Mouse (Mus musculus): ENCODE measurements around the gene Nxt2.
"Not testable (repeated sequence)": the region's sequence is repeated elsewhere in the genome, so short reads cannot be mapped to it uniquely, and the experiment has no call there.

The Nxt2 gene

GRCm38 (mm10) chrX:142226542-142226941, at the start of gene Nxt2:
Nxt2 (plus strand) TSS chrX:142226770.
- no peak for DNase-seq (ENCODE audit: low read depth, low spot score)

DNA sequence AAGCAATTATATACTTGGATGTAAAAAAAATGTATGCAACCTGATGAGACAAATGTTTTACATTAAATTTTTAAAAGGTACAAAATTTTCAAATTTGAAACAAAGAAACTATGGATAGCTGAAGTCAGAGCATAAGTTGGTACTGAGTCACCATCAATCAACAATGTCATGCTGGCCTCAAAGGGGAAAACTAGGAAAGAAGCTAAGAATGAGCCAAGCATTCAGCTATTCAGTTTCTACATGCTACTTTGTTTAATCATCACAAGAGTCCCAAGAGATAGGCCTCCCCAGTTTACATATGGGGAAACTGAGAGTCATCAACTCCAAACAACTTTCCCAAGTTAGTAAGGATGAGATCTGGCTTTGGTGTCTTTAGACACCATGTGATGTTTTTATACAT, 49.6 kb upstream of the Nxt2 start:
- DNase-seq (ENCODE audit: low read depth, low spot score) = no peak

DNA sequence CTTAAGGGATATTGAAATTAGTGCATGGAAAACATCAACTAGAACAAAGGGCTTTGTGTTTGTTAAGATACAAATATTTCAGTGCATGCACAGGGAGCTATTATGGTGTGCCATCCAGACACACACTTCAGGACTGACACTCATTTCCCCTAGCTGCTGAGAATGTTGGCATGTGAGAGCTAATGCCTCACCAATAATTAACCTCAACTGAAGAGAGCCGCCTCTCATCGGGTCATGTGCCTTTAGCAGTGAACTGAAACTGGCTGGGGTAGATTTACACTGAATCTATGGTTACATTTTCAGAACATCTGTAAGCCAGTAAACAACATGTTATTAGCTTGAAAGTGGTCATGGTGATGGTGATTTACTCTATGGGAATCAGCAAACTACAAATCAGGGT, 44.5 kb upstream of the Nxt2 start:
- DNase-seq (ENCODE audit: low read depth, low spot score) = no peak

- peak; percentile 28 for DNase-seq (ENCODE audit: low read depth, low spot score)
Observed at GRCm38 (mm10) chrX:142189023-142189703, 37.4 kb upstream of the Nxt2 start.

- DNase-seq (ENCODE audit: low read depth, low spot score) = no peak
Observed at GRCm38 (mm10) chrX:142190355-142190754, 36.2 kb upstream of the Nxt2 start.

DNA sequence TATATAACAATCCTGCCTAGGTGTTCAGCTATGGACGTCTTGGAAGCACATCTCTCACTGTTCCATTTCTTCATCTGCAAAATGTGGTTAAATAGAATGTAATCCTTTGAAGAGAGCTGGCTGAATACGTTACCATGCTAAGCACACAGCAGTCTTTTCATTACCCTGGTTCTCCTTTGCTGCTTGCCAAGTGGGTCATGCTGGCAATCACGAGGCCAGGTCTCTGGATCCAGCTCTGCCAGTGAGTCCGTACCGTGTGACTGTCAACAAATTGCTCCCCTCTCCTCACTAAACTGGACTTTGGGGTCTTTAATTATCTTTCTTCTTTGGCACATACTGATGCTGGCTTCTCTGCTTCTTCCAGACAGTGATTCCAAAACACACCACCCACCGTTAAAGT, 32.1 kb upstream of the Nxt2 start:
- DNase-seq (ENCODE audit: low read depth, low spot score) = no peak

DNA sequence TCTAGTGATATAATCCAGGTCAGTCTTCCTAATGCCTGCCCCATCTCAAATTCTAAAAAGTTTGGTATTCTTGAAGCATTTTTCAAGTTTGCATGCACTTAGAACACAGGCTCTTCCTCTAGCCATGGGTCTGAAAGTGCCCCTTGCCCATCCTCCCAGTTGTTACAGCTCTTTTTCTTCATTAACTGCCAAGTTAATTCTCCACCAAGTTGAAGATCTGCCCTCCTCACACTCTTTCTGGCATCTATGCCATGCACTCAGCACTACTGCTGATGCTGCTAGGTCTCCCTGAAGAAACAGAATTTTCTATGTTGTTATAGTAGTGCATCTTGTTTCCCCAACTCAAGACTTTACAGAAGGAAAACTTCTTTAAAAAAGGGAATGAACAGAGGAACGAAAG, 31.0 kb upstream of the Nxt2 start:
- DNase-seq (ENCODE audit: low read depth, low spot score) = no peak

DNA sequence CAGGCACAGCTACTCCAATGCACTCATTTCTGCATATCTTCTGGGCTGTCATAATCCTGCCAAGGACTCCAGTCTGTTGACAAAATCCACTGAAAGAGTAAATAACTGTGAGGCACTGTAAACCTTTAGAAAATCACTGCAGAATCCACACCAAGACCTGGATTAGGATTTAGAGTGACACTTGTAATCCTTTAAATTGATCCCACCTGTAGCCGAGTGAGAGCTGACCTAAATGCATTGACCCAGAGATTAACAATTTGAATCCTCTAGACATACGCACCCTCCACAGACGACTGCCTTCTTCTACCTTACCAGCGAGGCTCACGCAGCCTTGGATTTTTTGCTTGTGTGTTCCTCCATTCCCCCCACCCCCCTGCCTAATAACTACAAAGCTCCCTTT, 29.7 kb upstream of the Nxt2 start, which contains the start of gene Gucy2f:
Gucy2f (minus strand) TSS at position 101 of the 400 bp plus-strand sequence.
- no peak for DNase-seq (ENCODE audit: low read depth, low spot score)

GRCm38 (mm10) chrX:142200295-142200694, 26.3 kb upstream of the Nxt2 start:
- DNase-seq (ENCODE audit: low read depth, low spot score) = peak; percentile 43

GRCm38 (mm10) chrX:142227398-142228054, 956 bp downstream of the Nxt2 start:
- peak; percentile 39 for DNase-seq (ENCODE audit: low read depth, low spot score)

GRCm38 (mm10) chrX:142228055-142228768, 1.6 kb downstream of the Nxt2 start:
- peak; percentile 49 for DNase-seq (ENCODE audit: low read depth, low spot score)

DNA sequence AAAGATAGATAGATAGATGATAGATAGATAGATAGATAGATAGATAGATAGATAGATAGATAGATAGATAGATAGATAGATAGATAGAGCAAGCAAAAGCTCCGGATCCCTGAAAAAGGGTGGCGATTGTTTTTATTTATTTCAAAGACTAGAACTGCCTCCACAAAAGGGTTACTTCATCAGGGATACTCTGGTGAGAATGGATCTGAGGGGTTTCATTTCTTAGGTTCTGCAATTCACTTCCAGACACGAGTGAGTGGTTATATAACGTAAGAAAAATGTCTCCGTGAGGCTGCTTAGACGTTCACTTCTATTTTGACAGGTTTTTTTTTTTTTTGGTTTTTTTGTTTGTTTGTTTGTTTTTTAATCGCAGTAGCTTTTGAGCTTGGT, 2.2 kb downstream of the Nxt2 start:
- no peak for DNase-seq (ENCODE audit: low read depth, low spot score)

DNA sequence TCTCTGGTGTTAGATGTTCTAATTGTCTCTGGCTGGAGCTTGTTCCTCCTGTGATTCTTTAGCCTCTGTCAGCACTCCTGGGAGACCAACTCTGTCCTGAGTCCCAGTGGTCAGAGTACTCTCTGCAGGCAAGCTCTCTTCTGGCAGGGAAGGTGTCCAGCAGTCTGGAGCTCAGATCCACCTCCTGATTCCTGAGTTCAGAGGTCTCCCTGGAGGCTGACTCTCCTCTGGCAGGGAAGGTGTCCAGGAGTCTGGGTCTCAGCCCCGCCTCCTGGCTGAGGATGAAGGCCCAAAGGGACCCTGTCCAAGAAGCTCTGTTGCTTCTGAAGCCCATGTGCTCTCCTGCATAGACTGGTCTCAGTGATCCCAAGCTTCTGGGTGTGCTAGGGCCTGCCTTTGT, 9.6 kb downstream of the Nxt2 start:
- DNase-seq (ENCODE audit: low read depth, low spot score) = not testable (repeated sequence)

GRCm38 (mm10) chrX:142237101-142237500, 10.5 kb downstream of the Nxt2 start:
- DNase-seq (ENCODE audit: low read depth, low spot score) = no peak

- no peak for DNase-seq (ENCODE audit: low read depth, low spot score)
Observed at GRCm38 (mm10) chrX:142245682-142246327, 19.2 kb downstream of the Nxt2 start.

- no peak for DNase-seq (ENCODE audit: low read depth, low spot score)
Observed at GRCm38 (mm10) chrX:142250008-142250736, 23.6 kb downstream of the Nxt2 start.

DNA sequence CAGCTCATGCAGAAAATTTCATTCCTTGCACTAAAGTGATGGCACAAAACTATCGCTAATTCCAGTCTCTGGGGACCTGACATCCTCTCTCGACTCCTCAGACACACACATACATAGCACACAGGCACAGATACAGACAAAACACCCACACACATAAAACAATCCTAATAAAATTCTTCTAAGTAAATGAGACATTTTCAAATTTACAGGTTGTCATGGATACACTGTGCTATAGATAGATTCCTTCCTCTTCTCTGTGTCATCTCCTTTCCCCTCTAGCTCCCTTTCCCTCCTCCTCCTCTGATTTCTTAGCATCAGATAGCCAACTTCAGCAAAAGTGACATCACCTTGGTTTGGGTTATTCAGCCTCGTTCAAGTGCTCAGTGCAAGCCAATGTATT, 49.5 kb downstream of the Nxt2 start:
- no peak for DNase-seq (ENCODE audit: low read depth, low spot score)

DNA sequence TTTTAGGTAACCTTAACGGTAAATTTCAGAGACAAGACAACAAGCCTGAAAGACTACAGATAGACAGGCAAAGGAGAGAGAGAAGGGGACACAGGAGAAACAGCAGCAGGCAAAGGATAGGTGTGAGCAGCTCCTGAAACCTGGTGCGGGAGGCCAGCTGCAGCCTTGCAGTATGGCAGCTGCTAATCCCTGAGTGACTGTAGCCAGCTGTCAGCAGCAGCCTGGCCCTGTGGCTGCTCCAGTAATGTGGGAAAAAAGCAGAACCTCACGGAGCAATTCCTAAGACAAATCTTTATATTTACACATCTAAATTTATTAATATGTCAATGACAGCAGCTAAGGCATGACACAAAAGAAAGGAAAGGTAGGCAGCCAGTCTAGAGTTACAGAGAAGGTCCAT, 50.0 kb downstream of the Nxt2 start:
- no peak for DNase-seq (ENCODE audit: low read depth, low spot score)

DNA sequence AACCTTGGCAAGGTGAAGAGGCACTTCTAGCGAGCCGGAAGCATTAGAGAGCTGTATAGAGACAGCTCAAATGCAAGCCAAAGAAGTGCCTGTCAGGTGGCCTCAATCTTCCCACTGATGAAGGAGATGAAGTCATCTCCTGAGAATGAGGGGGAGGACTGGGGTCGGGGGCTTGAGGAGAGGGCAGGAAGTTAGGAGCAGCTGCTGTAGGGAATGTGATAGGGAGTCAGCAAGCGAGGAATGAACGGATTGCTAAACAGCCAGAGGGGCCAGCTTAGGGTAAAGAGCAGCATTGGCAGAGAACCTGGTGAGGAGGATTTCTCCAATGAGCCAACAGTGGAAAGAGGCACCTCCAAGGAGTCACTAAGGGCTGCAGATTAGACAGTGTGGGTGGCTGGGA, 59.3 kb downstream of the Nxt2 start:
- DNase-seq (ENCODE audit: low read depth, low spot score) = no peak
